Mouse (Mus musculus): ENCODE measurements around the gene Gm3696. TPM values are rescaled to one million over a fixed set of nuclear protein-coding genes. Genes with fewer than 3 reads are reported as not detected.
"Not testable (repeated sequence)": the region's sequence is repeated elsewhere in the genome, so short reads cannot be mapped to it uniquely, and the experiment has no call there.

Gm3696 gene
- polyA plus RNA-seq (2015; fragmentation: Nextera tagmentation; extraction: Ambion mirVana): 0.30 and 0.44 TPM in 2 replicates

DNA sequence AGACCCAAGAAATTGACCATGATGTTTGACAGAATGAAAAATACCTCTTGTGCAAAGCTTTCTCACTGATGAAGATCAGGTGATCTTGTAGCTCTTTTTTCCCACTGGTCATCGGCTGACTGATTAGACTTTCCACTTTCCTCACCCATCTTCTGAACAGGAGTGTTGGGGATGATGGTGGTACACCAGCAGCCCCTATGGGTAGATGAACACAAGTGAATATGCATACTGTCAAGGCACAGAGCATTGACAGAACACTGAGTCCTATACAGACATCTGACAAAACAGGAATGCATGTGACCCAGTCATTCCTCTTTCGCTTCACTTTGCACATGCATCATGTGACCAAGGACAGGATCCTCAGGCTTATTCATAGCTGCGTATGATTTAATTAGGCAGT lies at the start of gene Gm3696:
Gene Gm3696, minus strand, starts transcription at position 101 of the 400 bp plus-strand sequence.
- H3K27me3 ChIP-seq (replicated peaks; ENCODE audit: control insufficient read depth, insufficient read depth, low read length); H3K4me1 ChIP-seq (replicated peaks; ENCODE audit: control insufficient read depth, insufficient read depth, low read length); H3K4me3 ChIP-seq (ENCODE audit: low read depth, low read length); H3K9me3 ChIP-seq (ENCODE audit: control insufficient read depth); H3K27ac ChIP-seq (ENCODE audit: low read depth, low read length); H3K36me3 ChIP-seq (ENCODE audit: control insufficient read depth, insufficient read depth); ATAC-seq; H3K4me2 ChIP-seq (replicated peaks; ENCODE audit: low read depth); H3K9ac ChIP-seq (ENCODE audit: low read depth, low read length): not testable (repeated sequence)
- 58% methylated on average over 1 of the region's 3 CpGs for WGBS

GRCm38 (mm10) chr14:7125312-7125711 lies 24.9 kb upstream of the Gm3696 start, which contains the start of gene Gm6676:
Gene Gm6676 (minus strand): TSS chr14:7125412.
- H3K4me2 ChIP-seq (replicated peaks; ENCODE audit: low read depth); H3K9me3 ChIP-seq (ENCODE audit: control insufficient read depth); H3K9ac ChIP-seq (ENCODE audit: low read depth, low read length); H3K4me1 ChIP-seq (replicated peaks; ENCODE audit: control insufficient read depth, insufficient read depth, low read length); ATAC-seq; H3K4me3 ChIP-seq (ENCODE audit: low read depth, low read length); H3K27me3 ChIP-seq (replicated peaks; ENCODE audit: control insufficient read depth, insufficient read depth, low read length); H3K36me3 ChIP-seq (ENCODE audit: control insufficient read depth, insufficient read depth); H3K27ac ChIP-seq (ENCODE audit: low read depth, low read length): not testable (repeated sequence)
- WGBS: no CpG with 5 or more reads among the region's 2 CpGs

DNA sequence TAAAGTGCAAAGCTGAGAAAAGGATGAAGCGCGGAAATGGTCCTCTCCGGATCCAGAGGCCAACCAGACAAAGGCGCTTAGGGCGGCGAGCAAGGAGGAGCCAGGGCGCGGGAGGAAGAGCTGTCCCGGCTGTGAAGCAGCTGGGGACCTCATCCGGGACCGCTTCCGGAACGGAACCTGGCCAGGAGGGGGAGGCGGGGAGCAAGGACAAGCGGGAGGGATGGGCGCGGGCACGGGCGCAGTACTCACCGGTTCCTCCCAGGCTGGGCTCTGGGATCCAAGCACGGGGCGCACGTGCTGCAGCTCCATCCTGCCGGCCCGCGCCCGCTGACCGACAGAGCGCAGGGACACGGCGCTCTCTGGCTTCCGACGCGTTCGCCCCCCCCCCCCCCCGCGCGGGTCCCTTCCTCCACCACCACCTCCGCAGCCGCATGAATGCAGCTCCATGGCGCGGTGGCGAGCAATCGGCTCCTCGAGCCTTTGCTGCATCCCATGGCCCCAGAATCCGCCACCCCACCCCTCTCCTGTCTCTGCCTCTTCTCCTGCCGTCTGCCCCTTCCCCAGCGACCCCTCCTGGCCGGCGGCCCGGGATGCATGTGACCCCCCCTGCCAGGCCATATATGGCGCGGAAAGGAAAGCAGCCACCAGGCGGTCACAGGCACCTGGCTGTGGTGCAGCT lies 4.8 kb upstream of the Gm3696 start:
- not testable (repeated sequence) for ATAC-seq

GRCm38 (mm10) chr14:7044870-7045269 lies 55.6 kb downstream of the Gm3696 start, which contains the start of gene Gm3685:
Gene Gm3685 (minus strand): TSS chr14:7044970.
- not testable (repeated sequence) for H3K9me3 ChIP-seq (ENCODE audit: control insufficient read depth); H3K4me1 ChIP-seq (replicated peaks; ENCODE audit: control insufficient read depth, insufficient read depth, low read length); H3K9ac ChIP-seq (ENCODE audit: low read depth, low read length); H3K4me3 ChIP-seq (ENCODE audit: low read depth, low read length); ATAC-seq; H3K4me2 ChIP-seq (replicated peaks; ENCODE audit: low read depth); H3K27ac ChIP-seq (ENCODE audit: low read depth, low read length); H3K36me3 ChIP-seq (ENCODE audit: control insufficient read depth, insufficient read depth); H3K27me3 ChIP-seq (replicated peaks; ENCODE audit: control insufficient read depth, insufficient read depth, low read length)
- WGBS: no CpG with 5 or more reads among the region's 2 CpGs

More for the DNA sequence above, 4.8 kb upstream of the Gm3696 start:
- peak overlapping the region; percentile 25 for H3K4me3 ChIP-seq (ENCODE audit: low read depth, low read length)
- H3K9ac ChIP-seq (ENCODE audit: low read depth, low read length); H3K4me1 ChIP-seq (replicated peaks; ENCODE audit: control insufficient read depth, insufficient read depth, low read length); H3K36me3 ChIP-seq (ENCODE audit: control insufficient read depth, insufficient read depth); H3K27me3 ChIP-seq (replicated peaks; ENCODE audit: control insufficient read depth, insufficient read depth, low read length); H3K9me3 ChIP-seq (ENCODE audit: control insufficient read depth); H3K27ac ChIP-seq (ENCODE audit: low read depth, low read length): not testable (repeated sequence)
- 0% methylated on average over 7 of the region's 54 CpGs for WGBS
- H3K4me2 ChIP-seq (replicated peaks; ENCODE audit: low read depth): peak overlapping the region; percentile 63

Other genes with a start within 250 kb of the Gm3696 start
- 0.17 TPM in 1 of 2 replicates, not detected in the other for gene Gm3667, start 210.7 kb downstream of the Gm3696 start, polyA plus RNA-seq (2015; fragmentation: Nextera tagmentation; extraction: Ambion mirVana)
- not detected in 2 replicates for gene Gm6356, start 126.8 kb downstream of the Gm3696 start, polyA plus RNA-seq (2015; fragmentation: Nextera tagmentation; extraction: Ambion mirVana)
- 0.08 TPM in 1 of 2 replicates, not detected in the other for gene Gm10406, start 73.2 kb downstream of the Gm3696 start, polyA plus RNA-seq (2015; fragmentation: Nextera tagmentation; extraction: Ambion mirVana)
- not detected in 2 replicates for gene Gm3685, start 55.7 kb downstream of the Gm3696 start, polyA plus RNA-seq (2015; fragmentation: Nextera tagmentation; extraction: Ambion mirVana)
- not detected in 2 replicates for gene Gm6676, start 24.8 kb upstream of the Gm3696 start, polyA plus RNA-seq (2015; fragmentation: Nextera tagmentation; extraction: Ambion mirVana)
- gene Gm3512, start 73.9 kb upstream of the Gm3696 start, polyA plus RNA-seq (2015; fragmentation: Nextera tagmentation; extraction: Ambion mirVana): 0.78 and 0.99 TPM in 2 replicates
- gene Gm16434, start 93.9 kb upstream of the Gm3696 start, polyA plus RNA-seq (2015; fragmentation: Nextera tagmentation; extraction: Ambion mirVana): not detected in 2 replicates
- gene Gm3727, start 164.1 kb upstream of the Gm3696 start, polyA plus RNA-seq (2015; fragmentation: Nextera tagmentation; extraction: Ambion mirVana): not detected in 2 replicates
- gene Gm3739, start 214.4 kb upstream of the Gm3696 start, polyA plus RNA-seq (2015; fragmentation: Nextera tagmentation; extraction: Ambion mirVana): 0.24 and 0.27 TPM in 2 replicates
- not detected in 2 replicates for gene Gm5797, start 231.8 kb upstream of the Gm3696 start, polyA plus RNA-seq (2015; fragmentation: Nextera tagmentation; extraction: Ambion mirVana)

All from intestine, postnatal 0 days (tissue).